Mouse (Mus musculus) CH12.LX (cell line): ENCODE data around the gene Sgms1.

Experiments used
- BHLHE40 ChIP-seq: IDR thresholded peaks from 2 replicates; pipeline ENCODE4 v1.6.1; 2011; ENCODE audit warnings: mild to moderate bottlenecking, low read depth, low read length, improper control_type of control experiment
- CTCF ChIP-seq, 2 experiments: IDR thresholded peaks in 1 of 2; conservative IDR thresholded peaks in 1 of 2; 2 replicates each; pipeline ENCODE4 v1.5.1; 2011 to 2012; ENCODE audit warnings: low read depth in 2 of 2, low read length in 2 of 2, improper control_type of control experiment in 1 of 2, inconsistent platforms in 1 of 2, mild to moderate bottlenecking in 1 of 2, moderate library complexity in 1 of 2
- EP300 ChIP-seq: IDR thresholded peaks from 2 replicates; pipeline ENCODE4 v1.6.1; 2011; ENCODE audit warnings: low read length, improper control_type of control experiment
- MAFK ChIP-seq: IDR thresholded peaks from 2 replicates; pipeline ENCODE4 v1.6.1; 2011; ENCODE audit warnings: low read length, improper control_type of control experiment; ENCODE audit not compliant: insufficient replicate concordance
- POLR2AphosphoS2 ChIP-seq: IDR thresholded peaks from 2 replicates; pipeline ENCODE4 v1.6.1; 2011; ENCODE audit warnings: low read depth, low read length, improper control_type of control experiment

DNA sequence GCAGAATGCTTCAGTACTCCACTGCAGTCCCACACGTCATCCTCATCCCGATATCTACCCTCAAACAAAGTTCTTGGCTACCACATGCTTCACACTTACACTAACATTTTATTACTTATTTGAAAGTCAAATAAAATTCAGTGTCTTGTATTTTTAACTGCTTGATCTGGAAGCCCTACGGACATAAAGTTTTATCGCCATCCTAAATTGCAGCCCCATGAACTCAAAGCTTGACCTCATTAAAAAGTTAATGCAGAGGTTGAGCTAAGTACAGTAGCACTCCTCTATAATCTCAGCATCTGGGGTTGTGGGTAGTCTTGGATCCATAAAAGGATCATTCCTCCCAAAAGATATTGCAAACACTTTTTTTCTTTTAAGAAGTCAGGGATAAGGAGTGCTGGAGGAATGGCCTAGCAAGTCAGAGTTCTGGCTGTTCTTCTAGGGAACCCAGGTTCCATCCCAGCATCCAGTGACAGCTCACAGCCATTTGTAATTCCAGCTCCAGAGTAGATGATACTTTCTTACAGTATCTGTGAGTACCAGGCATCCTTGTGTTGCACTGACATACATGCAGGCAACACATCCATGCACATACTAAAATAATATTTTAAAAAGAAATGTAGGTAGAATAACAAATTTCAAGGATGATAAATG is 3.7 kb upstream of the Sgms1 start:
- no peak for TF ChIP-seq MAFK
- TF ChIP-seq EP300 = no peak
- no peak for TF ChIP-seq CTCF (conservative IDR thresholded peaks at IDR 0.05 in 1 of 2, IDR thresholded peaks at IDR 0.05 in 1 of 2; ENCODE audit: low read depth in 2 of 2, low read length in 2 of 2)
- TF ChIP-seq POLR2AphosphoS2 = no peak
- TF ChIP-seq BHLHE40 = no peak
